Mouse (Mus musculus): Measurements from ENCODE around the gene Fgfr3. TPM values are rescaled to one million over a fixed set of nuclear protein-coding genes. Genes with fewer than 3 reads are reported as not detected.

Gene Fgfr3
- polyA plus RNA-seq, 1 experiment from 2014 or later: 13.7 TPM

GRCm38 (mm10) chr5:33703999-33704398 is 17.5 kb upstream of the Fgfr3 start:
- H3K9ac ChIP-seq (ENCODE audit: low read length): no peak overlapping the region
- H3K4me2 ChIP-seq (ENCODE audit: low read length): no peak overlapping the region
- no peak overlapping the region for H3K27ac ChIP-seq (ENCODE audit: low read depth)
- no peaks in the 10 kb centered on the region for H3K9me3 ChIP-seq (ENCODE audit: control insufficient read depth, low read length)
- DNase-seq (ENCODE audit: low spot score) (no peak), ATAC-seq (replicated peaks; ENCODE audit: low FRiP score, low TSS enrichment, low read depth) (no peak)
- no peaks in the 10 kb centered on the region for H3K27me3 ChIP-seq (replicated peaks; ENCODE audit: control insufficient read depth, insufficient read depth, low read length)
- no peak overlapping the region for H3K4me3 ChIP-seq (ENCODE audit: low read depth, low read length)
- peaks cover 23% of the 10 kb centered on the region for H3K4me1 ChIP-seq (replicated peaks; ENCODE audit: control insufficient read depth, insufficient read depth, low read length)
- 54% methylated on average over 8 of the region's 8 CpGs for WGBS
- H3K36me3 ChIP-seq (ENCODE audit: control insufficient read depth, insufficient read depth, low read length): no peaks in the 10 kb centered on the region

GRCm38 (mm10) chr5:33704945-33705611 is 16.4 kb upstream of the Fgfr3 start:
- 0 out of 2 replicates have a peak, but pooled peaks have one; percentile 21 for ATAC-seq (replicated peaks; ENCODE audit: low FRiP score, low TSS enrichment, low read depth)
- H3K9ac ChIP-seq (ENCODE audit: low read length): no peak overlapping the region
- H3K4me3 ChIP-seq (ENCODE audit: low read depth, low read length): no peak overlapping the region
- H3K4me2 ChIP-seq (ENCODE audit: low read length): no peak overlapping the region
- no peaks in the 10 kb centered on the region for H3K36me3 ChIP-seq (ENCODE audit: control insufficient read depth, insufficient read depth, low read length)
- DNase-seq (ENCODE audit: low spot score): no peak
- H3K27ac ChIP-seq (ENCODE audit: low read depth): no peak overlapping the region
- WGBS: 14% methylated on average over 11 of the region's 11 CpGs
- H3K27me3 ChIP-seq (replicated peaks; ENCODE audit: control insufficient read depth, insufficient read depth, low read length): no peaks in the 10 kb centered on the region
- no peaks in the 10 kb centered on the region for H3K9me3 ChIP-seq (ENCODE audit: control insufficient read depth, low read length)
- peaks cover 19% of the 10 kb centered on the region for H3K4me1 ChIP-seq (replicated peaks; ENCODE audit: control insufficient read depth, insufficient read depth, low read length)

GRCm38 (mm10) chr5:33705612-33706349 is 15.7 kb upstream of the Fgfr3 start:
- WGBS: 49% methylated on average over 9 of the region's 9 CpGs
- Histone ChIP-seq H3K27ac (ENCODE audit: low read depth) (no peak overlapping the region), H3K4me3 (ENCODE audit: low read depth, low read length) (no peak overlapping the region), H3K9me3 (ENCODE audit: control insufficient read depth, low read length) (no peaks in the 10 kb centered on the region), H3K27me3 (replicated peaks; ENCODE audit: control insufficient read depth, insufficient read depth, low read length) (no peaks in the 10 kb centered on the region), H3K36me3 (ENCODE audit: control insufficient read depth, insufficient read depth, low read length) (no peaks in the 10 kb centered on the region), H3K4me1 (replicated peaks; ENCODE audit: control insufficient read depth, insufficient read depth, low read length) (peaks cover 15% of the 10 kb centered on the region), H3K9ac (ENCODE audit: low read length) (no peak overlapping the region), H3K4me2 (ENCODE audit: low read length) (no peak overlapping the region)
- 0 out of 2 replicates have a peak, but pooled peaks have one; percentile 16 for ATAC-seq (replicated peaks; ENCODE audit: low FRiP score, low TSS enrichment, low read depth)
- no peak for DNase-seq (ENCODE audit: low spot score)

- no peaks in the 10 kb centered on the region for H3K36me3 ChIP-seq (ENCODE audit: control insufficient read depth, insufficient read depth, low read length)
- H3K9me3 ChIP-seq (ENCODE audit: control insufficient read depth, low read length): no peaks in the 10 kb centered on the region
- H3K27me3 ChIP-seq (replicated peaks; ENCODE audit: control insufficient read depth, insufficient read depth, low read length): no peaks in the 10 kb centered on the region
- no peak overlapping the region for H3K27ac ChIP-seq (ENCODE audit: low read depth)
- H3K9ac ChIP-seq (ENCODE audit: low read length): no peak overlapping the region
- 100% methylated on average over 1 of the region's 1 CpGs for WGBS
- DNase-seq (ENCODE audit: low spot score) (no peak), ATAC-seq (replicated peaks; ENCODE audit: low FRiP score, low TSS enrichment, low read depth) (no peak)
- peaks cover 15% of the 10 kb centered on the region for H3K4me1 ChIP-seq (replicated peaks; ENCODE audit: control insufficient read depth, insufficient read depth, low read length)
- no peak overlapping the region for H3K4me3 ChIP-seq (ENCODE audit: low read depth, low read length)
- no peak overlapping the region for H3K4me2 ChIP-seq (ENCODE audit: low read length)
Measured at GRCm38 (mm10) chr5:33706350-33706629, 15.2 kb upstream of the Fgfr3 start.

- WGBS: 57% methylated on average over 4 of the region's 4 CpGs
- Histone ChIP-seq H3K4me1 (replicated peaks; ENCODE audit: control insufficient read depth, insufficient read depth, low read length) (peaks cover 15% of the 10 kb centered on the region), H3K27me3 (replicated peaks; ENCODE audit: control insufficient read depth, insufficient read depth, low read length) (no peaks in the 10 kb centered on the region), H3K9me3 (ENCODE audit: control insufficient read depth, low read length) (no peaks in the 10 kb centered on the region), H3K9ac (ENCODE audit: low read length) (no peak overlapping the region), H3K36me3 (ENCODE audit: control insufficient read depth, insufficient read depth, low read length) (no peaks in the 10 kb centered on the region), H3K4me2 (ENCODE audit: low read length) (no peak overlapping the region), H3K27ac (ENCODE audit: low read depth) (no peak overlapping the region), H3K4me3 (ENCODE audit: low read depth, low read length) (no peak overlapping the region)
- DNase-seq (ENCODE audit: low spot score) (no peak), ATAC-seq (replicated peaks; ENCODE audit: low FRiP score, low TSS enrichment, low read depth) (no peak)
Measured at GRCm38 (mm10) chr5:33707163-33707562, 14.3 kb upstream of the Fgfr3 start.

GRCm38 (mm10) chr5:33709037-33709436 is 12.4 kb upstream of the Fgfr3 start:
- H3K9me3 ChIP-seq (ENCODE audit: control insufficient read depth, low read length): no peaks in the 10 kb centered on the region
- no peak overlapping the region for H3K9ac ChIP-seq (ENCODE audit: low read length)
- ATAC-seq (replicated peaks; ENCODE audit: low FRiP score, low TSS enrichment, low read depth): no peak
- no peaks in the 10 kb centered on the region for H3K27me3 ChIP-seq (replicated peaks; ENCODE audit: control insufficient read depth, insufficient read depth, low read length)
- H3K27ac ChIP-seq (ENCODE audit: low read depth): no peak overlapping the region
- no peak overlapping the region for H3K4me2 ChIP-seq (ENCODE audit: low read length)
- H3K4me3 ChIP-seq (ENCODE audit: low read depth, low read length): no peak overlapping the region
- H3K36me3 ChIP-seq (ENCODE audit: control insufficient read depth, insufficient read depth, low read length): no peaks in the 10 kb centered on the region
- WGBS: 43% methylated on average over 2 of the region's 2 CpGs
- peaks cover 15% of the 10 kb centered on the region for H3K4me1 ChIP-seq (replicated peaks; ENCODE audit: control insufficient read depth, insufficient read depth, low read length)
- no peak for DNase-seq (ENCODE audit: low spot score)

GRCm38 (mm10) chr5:33712550-33712949 is 8.9 kb upstream of the Fgfr3 start:
- no peaks in the 10 kb centered on the region for H3K27me3 ChIP-seq (replicated peaks; ENCODE audit: control insufficient read depth, insufficient read depth, low read length)
- 76% methylated on average over 2 of the region's 2 CpGs for WGBS
- H3K9me3 ChIP-seq (ENCODE audit: control insufficient read depth, low read length): no peaks in the 10 kb centered on the region
- H3K4me1 ChIP-seq (replicated peaks; ENCODE audit: control insufficient read depth, insufficient read depth, low read length): peaks cover 6% of the 10 kb centered on the region
- H3K9ac ChIP-seq (ENCODE audit: low read length): no peak overlapping the region
- H3K36me3 ChIP-seq (ENCODE audit: control insufficient read depth, insufficient read depth, low read length): no peaks in the 10 kb centered on the region
- H3K4me2 ChIP-seq (ENCODE audit: low read length): no peak overlapping the region
- H3K4me3 ChIP-seq (ENCODE audit: low read depth, low read length): no peak overlapping the region
- H3K27ac ChIP-seq (ENCODE audit: low read depth): no peak overlapping the region
- DNase-seq (ENCODE audit: low spot score) (no peak), ATAC-seq (replicated peaks; ENCODE audit: low FRiP score, low TSS enrichment, low read depth) (no peak)

GRCm38 (mm10) chr5:33715182-33715581 is 6.3 kb upstream of the Fgfr3 start:
- Histone ChIP-seq H3K27me3 (replicated peaks; ENCODE audit: control insufficient read depth, insufficient read depth, low read length) (no peaks in the 10 kb centered on the region), H3K9ac (ENCODE audit: low read length) (no peak overlapping the region), H3K4me1 (replicated peaks; ENCODE audit: control insufficient read depth, insufficient read depth, low read length) (peaks cover 6% of the 10 kb centered on the region), H3K27ac (ENCODE audit: low read depth) (no peak overlapping the region), H3K36me3 (ENCODE audit: control insufficient read depth, insufficient read depth, low read length) (no peaks in the 10 kb centered on the region), H3K9me3 (ENCODE audit: control insufficient read depth, low read length) (no peaks in the 10 kb centered on the region), H3K4me2 (ENCODE audit: low read length) (no peak overlapping the region), H3K4me3 (ENCODE audit: low read depth, low read length) (no peak overlapping the region)
- no peak for DNase-seq (ENCODE audit: low spot score)
- WGBS: 27% methylated on average over 2 of the region's 2 CpGs
- ATAC-seq (replicated peaks; ENCODE audit: low FRiP score, low TSS enrichment, low read depth): no peak

- ATAC-seq (replicated peaks; ENCODE audit: low FRiP score, low TSS enrichment, low read depth) (no peak), DNase-seq (ENCODE audit: low spot score) (no peak)
- H3K4me3 ChIP-seq (ENCODE audit: low read depth, low read length): no peak overlapping the region
- no peak overlapping the region for H3K4me2 ChIP-seq (ENCODE audit: low read length)
- no peak overlapping the region for H3K27ac ChIP-seq (ENCODE audit: low read depth)
- no peaks in the 10 kb centered on the region for H3K27me3 ChIP-seq (replicated peaks; ENCODE audit: control insufficient read depth, insufficient read depth, low read length)
- no peaks in the 10 kb centered on the region for H3K9me3 ChIP-seq (ENCODE audit: control insufficient read depth, low read length)
- H3K4me1 ChIP-seq (replicated peaks; ENCODE audit: control insufficient read depth, insufficient read depth, low read length): peaks cover 14% of the 10 kb centered on the region
- no peak overlapping the region for H3K9ac ChIP-seq (ENCODE audit: low read length)
- WGBS: 74% methylated on average over 6 of the region's 6 CpGs
- H3K36me3 ChIP-seq (ENCODE audit: control insufficient read depth, insufficient read depth, low read length): no peaks in the 10 kb centered on the region
Measured at GRCm38 (mm10) chr5:33716467-33716866, 5.0 kb upstream of the Fgfr3 start.
